Mouse (Mus musculus) bone marrow macrophage, adult 2 months (primary cell): ENCODE measurements around the gene Sox21. TPM values are rescaled to one million over a fixed set of nuclear protein-coding genes. Genes with fewer than 3 reads are reported as not detected.

Source experiments
- H3K27ac ChIP-seq: 2 replicates; pipeline ENCODE4 v1.5.1; 2012; ENCODE audit warnings: low read depth, low read length; ENCODE audit not compliant: insufficient read depth
- H3K4me1 ChIP-seq: 2 replicates; pipeline ENCODE4 v1.6.1; 2012; ENCODE audit warnings: low read length; ENCODE audit not compliant: control insufficient read depth, insufficient read depth
- H3K4me3 ChIP-seq: 2 replicates; pipeline ENCODE4 v1.5.1; 2012; ENCODE audit warnings: mild to moderate bottlenecking, low read length, moderate library complexity; ENCODE audit not compliant: insufficient read depth
- CTCF ChIP-seq: IDR thresholded peaks from 2 replicates; pipeline ENCODE4 v1.5.1; 2012; ENCODE audit warnings: low read depth, mild to moderate bottlenecking, low read length, moderate library complexity
- POLR2A ChIP-seq: IDR thresholded peaks from 2 replicates; pipeline ENCODE4 v1.6.1; 2012; ENCODE audit warnings: mild to moderate bottlenecking, low read depth, low read length, borderline replicate concordance
- polyA plus RNA-seq: library from polyadenylated mRNA; stranded (reverse); fragments of >200 nt; gene quantifications from 2 replicates; pipeline ENCODE4 v1.2.4, GENCODE M21; 2012; ENCODE audit not compliant: missing spikeins, insufficient read depth, insufficient read length

Sox21 gene
- polyA plus RNA-seq, 1 experiment, result not detected

DNA sequence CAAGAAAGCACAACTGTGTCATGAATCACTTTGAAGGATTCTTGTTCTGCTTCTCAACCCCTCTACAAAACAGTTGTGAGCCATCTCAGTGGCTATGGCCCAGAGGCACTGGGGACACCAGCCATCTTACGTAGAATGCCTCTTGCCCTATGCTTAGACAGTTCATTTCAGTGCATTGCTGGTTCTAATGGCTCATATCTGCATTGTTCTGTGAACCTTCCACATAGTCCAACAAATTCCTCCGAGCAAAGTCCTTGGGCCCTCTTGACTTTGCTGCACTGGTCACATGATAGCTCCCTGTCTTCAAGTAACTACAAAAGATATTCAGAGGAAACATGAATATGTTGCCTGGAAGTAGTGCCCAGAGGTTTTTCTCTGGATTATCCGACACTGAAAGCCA is 36.1 kb downstream of the Sox21 start:
- H3K4me3 ChIP-seq, result no peak overlapping the region
- TF ChIP-seq CTCF (no peak), POLR2A (no peak)
- no peaks in the 10 kb centered on the region for H3K4me1 ChIP-seq
- H3K27ac ChIP-seq, result no peak overlapping the region

GRCm38 (mm10) chr14:118197063-118197462 is 39.8 kb downstream of the Sox21 start:
- no peak overlapping the region for H3K27ac ChIP-seq
- TF ChIP-seq CTCF (no peak), POLR2A (no peak)

GRCm38 (mm10) chr14:118194219-118194914 is 42.5 kb downstream of the Sox21 start:
- Histone ChIP-seq H3K4me1 (no peaks in the 10 kb centered on the region), H3K27ac (no peak overlapping the region), H3K4me3 (no peak overlapping the region)
- TF ChIP-seq POLR2A (no peak), CTCF (no peak)

More at GRCm38 (mm10) chr14:118197063-118197462, 39.8 kb downstream of the Sox21 start:
- no peaks in the 10 kb centered on the region for H3K4me1 ChIP-seq
- H3K4me3 ChIP-seq, result no peak overlapping the region

GRCm38 (mm10) chr14:118193663-118194062 is 43.2 kb downstream of the Sox21 start:
- H3K4me3 ChIP-seq, result no peak overlapping the region
- no peak overlapping the region for H3K27ac ChIP-seq
- no peaks in the 10 kb centered on the region for H3K4me1 ChIP-seq
- TF ChIP-seq POLR2A, result no peak
- no peak for TF ChIP-seq CTCF

GRCm38 (mm10) chr14:118193001-118193628 is 43.7 kb downstream of the Sox21 start:
- no peak overlapping the region for H3K27ac ChIP-seq
- no peaks in the 10 kb centered on the region for H3K4me1 ChIP-seq
- H3K4me3 ChIP-seq, result no peak overlapping the region
- no peak for TF ChIP-seq POLR2A
- no peak for TF ChIP-seq CTCF

GRCm38 (mm10) chr14:118191442-118191841 is 45.4 kb downstream of the Sox21 start:
- Histone ChIP-seq H3K4me1 (no peaks in the 10 kb centered on the region), H3K4me3 (no peak overlapping the region), H3K27ac (no peak overlapping the region)
- no peak for TF ChIP-seq POLR2A
- TF ChIP-seq CTCF, result no peak

Other genes with a start within 250 kb of the Sox21 start
- not detected in 2 replicates for gene Dct, start 184.8 kb downstream of the Sox21 start, polyA plus RNA-seq
- 10.6 and 12.7 TPM in 2 replicates for gene Tgds, start 104.3 kb downstream of the Sox21 start, polyA plus RNA-seq
- gene Gpr180, start 99.9 kb downstream of the Sox21 start, polyA plus RNA-seq, result 11.2 and 11.3 TPM in 2 replicates
- not detected in 2 replicates for gene Gm9376, start 29.9 kb upstream of the Sox21 start, polyA plus RNA-seq